Mouse (Mus musculus) pancreas, adult 10 weeks (tissue): ENCODE results near the gene Ano5. TPM values are rescaled to one million over a fixed set of nuclear protein-coding genes. Genes with fewer than 3 reads are reported as not detected.

Source experiments
- polyA plus RNA-seq: library from polyadenylated mRNA; stranded (reverse); fragments of 350-450 nt; fragmentation: Illumina TruSeq; extraction: RNeasy Lipid Tissue Mini Kit (QIAGEN cat#74804); gene quantifications from one replicate; pipeline ENCODE4 v1.2.3, GENCODE M21; 2015; ENCODE audit warnings: low read depth, low replicate concordance; ENCODE audit not compliant: insufficient read depth

Gene Ano5
- polyA plus RNA-seq, result not detected

DNA sequence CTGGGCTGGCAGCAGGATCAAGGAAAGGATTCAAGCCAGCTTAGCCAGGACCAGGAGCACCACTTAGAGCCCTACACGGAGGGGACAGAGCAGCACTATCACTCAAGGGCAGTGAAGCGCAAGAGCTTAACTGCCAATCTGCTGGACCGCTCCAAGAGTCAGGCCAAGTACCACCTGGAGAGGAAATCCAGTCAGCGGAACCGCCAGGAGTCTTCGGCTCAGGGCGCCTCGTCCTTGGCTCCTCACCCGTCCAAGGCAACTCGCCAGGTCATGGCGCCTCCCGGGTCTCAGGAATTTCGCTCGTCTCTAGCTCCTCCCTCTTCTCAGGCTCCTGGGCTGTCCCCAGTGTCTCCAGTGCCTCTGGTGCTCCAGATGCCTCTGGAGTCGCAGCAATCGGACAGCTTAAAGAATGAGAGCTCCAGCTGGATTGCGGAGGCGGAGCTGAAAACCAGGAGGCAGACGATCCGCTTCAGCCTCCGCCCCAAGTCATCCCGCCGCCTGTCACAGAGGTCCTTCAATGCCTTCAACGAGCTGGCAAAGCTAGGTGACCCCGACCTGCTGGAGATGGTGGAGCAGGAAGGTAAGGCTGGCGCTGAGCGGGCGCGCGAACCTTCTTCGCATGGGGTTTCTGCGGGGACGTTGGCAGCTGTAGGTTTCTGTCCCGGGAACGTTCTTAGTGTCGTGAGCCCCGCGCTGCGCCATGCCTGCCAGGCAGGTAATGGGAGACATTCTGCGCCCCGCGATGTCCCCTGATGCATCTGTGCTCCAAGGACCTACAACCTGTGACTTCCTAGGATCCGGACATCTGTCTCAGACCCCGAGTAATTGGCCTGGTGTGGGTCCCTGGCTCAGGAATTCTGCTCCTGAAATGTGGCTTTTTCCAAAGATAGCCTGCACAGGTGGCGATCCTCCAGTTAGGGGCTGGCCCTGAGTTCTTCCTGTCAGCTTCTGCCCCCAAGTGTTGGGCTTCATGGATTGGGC, at the start of gene Ano5:
Ano5 (plus strand) TSS at position 359 of the 981 bp plus-strand sequence.

GRCm38 (mm10) chr7:51621694-51622145, 110.9 kb downstream of the Ano5 start, which contains the start of gene Slc17a6:
Gene Slc17a6, plus strand, starts transcription at chr7:51622006.

Other genes with a start within 250 kb of the Ano5 start
- not detected for gene Slc17a6, start 111.0 kb downstream of the Ano5 start, polyA plus RNA-seq